Mouse (Mus musculus): ENCODE measurements around the gene Lpxn. TPM values are rescaled to one million over a fixed set of nuclear protein-coding genes. Genes with fewer than 3 reads are reported as not detected.

Gene Lpxn
- total and polyA plus RNA-seq, 3 experiments: 0.03 to 2.5 (median 0.68) TPM

DNA sequence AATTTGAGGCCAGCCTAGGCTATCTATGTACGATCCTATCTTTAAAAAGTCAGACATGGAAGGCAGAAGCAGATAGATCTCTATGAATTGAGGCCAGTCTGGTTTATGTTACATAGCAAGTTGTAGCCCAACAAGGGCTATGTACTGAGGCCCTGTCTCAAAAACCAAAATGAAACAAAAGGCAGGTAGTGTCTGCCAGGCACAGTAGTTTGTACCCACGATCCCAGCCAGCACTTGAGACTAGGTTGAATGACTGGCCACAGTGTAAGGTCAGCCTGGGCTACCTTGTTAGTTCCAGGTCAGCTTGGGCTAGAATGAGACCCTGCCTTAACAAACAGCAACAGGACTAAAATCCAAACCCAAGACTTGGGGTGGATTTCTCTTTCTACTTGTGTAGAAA lies 4.6 kb downstream of the Lpxn start:
- Histone ChIP-seq H3K4me1 (ENCODE audit: insufficient read depth, low read depth, low read length) (peaks cover 12% of the 10 kb centered on the region), H3K4me3 (ENCODE audit: low read depth, low read length) (no peak overlapping the region), H3K36me3 (replicated peaks) (no peaks in the 10 kb centered on the region), H3K9me3 (replicated peaks) (no peaks in the 10 kb centered on the region), H3K27me3 (ENCODE audit: insufficient read depth, low read length) (no peaks in the 10 kb centered on the region)
- TF ChIP-seq TAL1 (conservative IDR thresholded peaks at IDR 0.05; ENCODE audit: low read depth, low read length): no peak
- TF ChIP-seq GATA2 (IDR thresholded peaks at IDR 0.05; ENCODE audit: borderline replicate concordance, low read depth, low read length): no peak
- no peak for TF ChIP-seq GATA1 (IDR thresholded peaks at IDR 0.05; ENCODE audit: borderline replicate concordance, low read length)
- no peak for TF ChIP-seq POLR2AphosphoS5 (IDR thresholded peaks at IDR 0.05; ENCODE audit: insufficient replicate concordance, low read depth, low read length)
- TF ChIP-seq CTCF (IDR thresholded peaks at IDR 0.05; ENCODE audit: low read depth, low read length): no peak
- ATAC-seq (ENCODE audit: extremely low read depth, insufficient number of reproducible peaks, low FRiP score, poor library complexity, severe bottlenecking) (no peak), DNase-seq (ENCODE audit: low spot score) (no peak)

DNA sequence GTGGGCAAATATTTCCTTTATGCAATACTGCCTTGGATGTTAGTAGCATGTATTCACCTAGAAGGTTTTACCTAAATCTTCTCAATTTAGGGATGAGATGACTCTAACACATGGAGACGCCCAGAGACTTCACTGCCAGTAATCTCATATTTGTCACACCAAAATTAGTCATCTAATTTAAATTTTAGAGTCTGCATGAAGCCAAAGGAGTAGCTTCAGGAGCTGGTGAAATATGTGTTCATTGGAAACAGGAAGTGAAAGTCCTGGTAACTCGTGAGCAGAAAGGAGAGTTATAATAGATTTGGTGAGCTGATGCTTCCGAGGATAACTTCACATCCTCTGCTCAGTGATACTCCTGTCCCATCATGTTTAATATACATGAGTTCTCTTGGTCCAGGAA lies 5.1 kb downstream of the Lpxn start:
- ATAC-seq (ENCODE audit: extremely low read depth, insufficient number of reproducible peaks, low FRiP score, poor library complexity, severe bottlenecking) (no peak), DNase-seq (ENCODE audit: low spot score) (no peak)
- no peaks in the 10 kb centered on the region for H3K9me3 ChIP-seq (replicated peaks)
- no peaks in the 10 kb centered on the region for H3K36me3 ChIP-seq (replicated peaks)
- peaks cover 12% of the 10 kb centered on the region for H3K4me1 ChIP-seq (ENCODE audit: insufficient read depth, low read depth, low read length)
- no peak for TF ChIP-seq GATA2 (IDR thresholded peaks at IDR 0.05; ENCODE audit: borderline replicate concordance, low read depth, low read length)
- no peak for TF ChIP-seq GATA1 (IDR thresholded peaks at IDR 0.05; ENCODE audit: borderline replicate concordance, low read length)
- TF ChIP-seq POLR2AphosphoS5 (IDR thresholded peaks at IDR 0.05; ENCODE audit: insufficient replicate concordance, low read depth, low read length): no peak
- no peak for TF ChIP-seq CTCF (IDR thresholded peaks at IDR 0.05; ENCODE audit: low read depth, low read length)
- no peak for TF ChIP-seq TAL1 (conservative IDR thresholded peaks at IDR 0.05; ENCODE audit: low read depth, low read length)
- H3K27me3 ChIP-seq (ENCODE audit: insufficient read depth, low read length): no peaks in the 10 kb centered on the region
- H3K4me3 ChIP-seq (ENCODE audit: low read depth, low read length): no peak overlapping the region

DNA sequence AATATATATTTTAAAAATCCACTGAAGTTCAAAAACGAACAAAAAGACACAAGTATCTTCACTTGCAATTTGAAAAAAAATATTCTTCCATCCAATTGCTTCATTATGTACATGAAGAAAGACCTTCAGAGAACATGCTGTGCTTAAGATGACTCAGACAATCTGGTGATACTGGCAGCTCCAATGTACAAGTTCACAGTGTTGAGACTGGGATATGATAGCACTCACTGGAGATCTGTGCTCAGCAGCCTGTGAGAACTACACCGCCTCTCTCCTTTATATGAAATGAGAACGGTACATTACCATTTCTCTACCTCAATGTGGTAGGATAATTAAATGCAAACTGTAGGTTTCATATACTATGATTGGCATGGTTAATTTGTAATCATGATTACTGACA lies 6.8 kb downstream of the Lpxn start:
- Histone ChIP-seq H3K36me3 (replicated peaks) (no peaks in the 10 kb centered on the region), H3K4me3 (ENCODE audit: low read depth, low read length) (no peak overlapping the region), H3K9me3 (replicated peaks) (no peaks in the 10 kb centered on the region), H3K27me3 (ENCODE audit: insufficient read depth, low read length) (no peaks in the 10 kb centered on the region), H3K4me1 (ENCODE audit: insufficient read depth, low read depth, low read length) (peaks cover 12% of the 10 kb centered on the region)
- TF ChIP-seq CTCF (IDR thresholded peaks at IDR 0.05; ENCODE audit: low read depth, low read length): no peak
- no peak for TF ChIP-seq TAL1 (conservative IDR thresholded peaks at IDR 0.05; ENCODE audit: low read depth, low read length)
- TF ChIP-seq GATA2 (IDR thresholded peaks at IDR 0.05; ENCODE audit: borderline replicate concordance, low read depth, low read length): no peak
- TF ChIP-seq POLR2AphosphoS5 (IDR thresholded peaks at IDR 0.05; ENCODE audit: insufficient replicate concordance, low read depth, low read length): no peak
- no peak for TF ChIP-seq GATA1 (IDR thresholded peaks at IDR 0.05; ENCODE audit: borderline replicate concordance, low read length)
- DNase-seq (ENCODE audit: low spot score): no peak
- no peak for ATAC-seq (ENCODE audit: extremely low read depth, insufficient number of reproducible peaks, low FRiP score, poor library complexity, severe bottlenecking)

DNA sequence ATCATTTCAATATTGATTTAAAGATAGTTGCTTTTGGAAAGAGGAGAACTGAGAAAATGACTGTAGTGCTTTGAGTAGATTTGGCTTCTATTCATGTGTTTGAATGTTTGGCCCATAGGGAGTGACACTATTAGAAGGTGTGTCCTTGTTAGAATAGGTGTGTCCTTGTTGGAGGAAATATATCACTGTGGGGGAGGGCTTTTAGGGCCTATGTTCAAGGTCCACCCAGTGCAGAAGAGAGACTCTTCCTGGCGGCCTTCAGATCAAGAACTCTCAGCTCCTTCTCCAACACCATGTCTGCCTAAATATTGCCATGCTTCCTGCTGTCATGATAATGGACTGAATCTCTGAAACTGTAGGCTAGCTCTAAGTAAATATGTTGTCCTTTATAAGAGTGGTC lies 8.2 kb downstream of the Lpxn start:
- no peaks in the 10 kb centered on the region for H3K27me3 ChIP-seq (ENCODE audit: insufficient read depth, low read length)

DNA sequence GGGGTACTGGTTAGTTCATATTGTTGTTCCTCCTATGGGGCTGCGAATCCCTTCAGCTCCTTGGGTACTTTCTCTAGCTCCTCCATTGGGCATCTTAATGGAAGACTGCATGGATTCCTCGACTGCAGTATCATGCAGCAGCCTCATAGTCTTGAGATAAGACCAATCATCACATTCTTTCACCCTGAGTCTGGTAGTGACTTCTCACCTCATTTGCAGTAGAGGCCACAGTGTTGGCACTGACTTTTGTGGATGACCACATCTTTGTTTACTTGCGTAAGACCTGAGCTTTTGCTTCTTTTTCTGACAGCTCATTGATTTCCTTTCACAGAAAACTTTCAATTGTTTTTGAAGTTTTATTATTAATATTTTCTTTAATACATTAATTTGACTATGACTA lies 9.7 kb downstream of the Lpxn start:
- no peaks in the 10 kb centered on the region for H3K9me3 ChIP-seq (replicated peaks)

More for the DNA sequence above, 8.2 kb downstream of the Lpxn start:
- H3K36me3 ChIP-seq (replicated peaks): no peaks in the 10 kb centered on the region
- peaks cover 6% of the 10 kb centered on the region for H3K4me1 ChIP-seq (ENCODE audit: insufficient read depth, low read depth, low read length)
- DNase-seq (ENCODE audit: low spot score) (no peak), ATAC-seq (ENCODE audit: extremely low read depth, insufficient number of reproducible peaks, low FRiP score, poor library complexity, severe bottlenecking) (no peak)
- H3K9me3 ChIP-seq (replicated peaks): no peaks in the 10 kb centered on the region
- no peak overlapping the region for H3K4me3 ChIP-seq (ENCODE audit: low read depth, low read length)
- no peak for TF ChIP-seq TAL1 (conservative IDR thresholded peaks at IDR 0.05; ENCODE audit: low read depth, low read length)
- TF ChIP-seq GATA1 (IDR thresholded peaks at IDR 0.05; ENCODE audit: borderline replicate concordance, low read length): no peak
- TF ChIP-seq POLR2AphosphoS5 (IDR thresholded peaks at IDR 0.05; ENCODE audit: insufficient replicate concordance, low read depth, low read length): no peak
- no peak for TF ChIP-seq CTCF (IDR thresholded peaks at IDR 0.05; ENCODE audit: low read depth, low read length)
- no peak for TF ChIP-seq GATA2 (IDR thresholded peaks at IDR 0.05; ENCODE audit: borderline replicate concordance, low read depth, low read length)

DNA sequence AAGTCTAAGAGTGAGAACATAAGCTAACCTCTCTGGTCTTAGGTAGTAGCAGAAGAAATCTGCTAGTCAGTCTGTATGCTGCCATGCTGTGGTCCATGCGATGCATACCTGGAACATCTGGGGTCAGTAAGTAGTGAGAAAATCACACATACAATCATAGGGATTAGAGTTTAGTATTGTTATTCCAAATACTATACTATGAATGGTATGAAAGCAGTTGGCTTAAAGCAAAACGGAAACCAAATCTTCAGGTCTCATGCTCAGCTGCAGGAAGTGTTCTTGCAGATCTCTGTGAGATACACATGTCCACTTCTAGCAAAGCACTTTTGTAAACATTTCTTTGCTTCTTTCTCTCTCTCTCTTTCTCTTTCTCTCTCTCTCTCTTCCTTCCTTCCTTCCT lies 10.2 kb downstream of the Lpxn start:
- no peaks in the 10 kb centered on the region for H3K4me1 ChIP-seq (ENCODE audit: insufficient read depth, low read depth, low read length)
- ATAC-seq (ENCODE audit: extremely low read depth, insufficient number of reproducible peaks, low FRiP score, poor library complexity, severe bottlenecking): no peak
- no peaks in the 10 kb centered on the region for H3K36me3 ChIP-seq (replicated peaks)
- no peaks in the 10 kb centered on the region for H3K27me3 ChIP-seq (ENCODE audit: insufficient read depth, low read length)
- H3K9me3 ChIP-seq (replicated peaks): no peaks in the 10 kb centered on the region
- no peak for DNase-seq (ENCODE audit: low spot score)
- no peak overlapping the region for H3K4me3 ChIP-seq (ENCODE audit: low read depth, low read length)
- TF ChIP-seq POLR2AphosphoS5 (IDR thresholded peaks at IDR 0.05; ENCODE audit: insufficient replicate concordance, low read depth, low read length): no peak
- TF ChIP-seq GATA2 (IDR thresholded peaks at IDR 0.05; ENCODE audit: borderline replicate concordance, low read depth, low read length): no peak
- no peak for TF ChIP-seq CTCF (IDR thresholded peaks at IDR 0.05; ENCODE audit: low read depth, low read length)
- no peak for TF ChIP-seq TAL1 (conservative IDR thresholded peaks at IDR 0.05; ENCODE audit: low read depth, low read length)
- TF ChIP-seq GATA1 (IDR thresholded peaks at IDR 0.05; ENCODE audit: borderline replicate concordance, low read length): no peak

More for the DNA sequence above, 9.7 kb downstream of the Lpxn start:
- Histone ChIP-seq H3K36me3 (replicated peaks) (no peaks in the 10 kb centered on the region), H3K27me3 (ENCODE audit: insufficient read depth, low read length) (no peaks in the 10 kb centered on the region), H3K4me1 (ENCODE audit: insufficient read depth, low read depth, low read length) (peaks cover 2% of the 10 kb centered on the region), H3K4me3 (ENCODE audit: low read depth, low read length) (no peak overlapping the region)
- ATAC-seq (ENCODE audit: extremely low read depth, insufficient number of reproducible peaks, low FRiP score, poor library complexity, severe bottlenecking) (no peak), DNase-seq (ENCODE audit: low spot score) (no peak)
- TF ChIP-seq GATA1 (IDR thresholded peaks at IDR 0.05; ENCODE audit: borderline replicate concordance, low read length): no peak
- no peak for TF ChIP-seq GATA2 (IDR thresholded peaks at IDR 0.05; ENCODE audit: borderline replicate concordance, low read depth, low read length)
- no peak for TF ChIP-seq POLR2AphosphoS5 (IDR thresholded peaks at IDR 0.05; ENCODE audit: insufficient replicate concordance, low read depth, low read length)
- TF ChIP-seq CTCF (IDR thresholded peaks at IDR 0.05; ENCODE audit: low read depth, low read length): no peak
- TF ChIP-seq TAL1 (conservative IDR thresholded peaks at IDR 0.05; ENCODE audit: low read depth, low read length): no peak
